In genomic region chr8:69880841-69881240, GRCm38 (mm10) we compare ENCODE assay signal across 10 mouse cellular contexts. TPM values are rescaled to one million over a fixed set of nuclear protein-coding genes. Genes with fewer than 3 reads are reported as not detected.
DNase-seq lines count a peak whose midpoint lies in the region; ATAC-seq and TF ChIP-seq lines count a peak whose summit lies in the region.
"Had no signal": no experiment of that assay in that cellular context is flagged by ENCODE, and none has a peak within 500 bp of the region (broad histone marks: within the 10 kb centered on the region; RNA-seq: fewer than 3 reads in every experiment).

No protein-coding gene starts in this region.

- H3K27ac ChIP-seq in forebrain, embryonic 10.5 days = no peak overlapping the region
- no peak overlapping the region for H3K27ac ChIP-seq in limb, embryonic 10.5 days
- H3K27ac ChIP-seq in olfactory bulb, adult 2 months (ENCODE audit: insufficient read depth, low read depth, low read length) = no peak overlapping the region

- 12% methylated on average over 37 of the region's 37 CpGs for WGBS in forebrain, embryonic 10.5 days
- WGBS in limb, embryonic 10.5 days = 10% methylated on average over 37 of the region's 37 CpGs
- 29% methylated on average over 37 of the region's 37 CpGs for WGBS in olfactory bulb, adult 2 months

- H3K36me3 ChIP-seq in forebrain, embryonic 10.5 days (replicated peaks) = no peaks in the 10 kb centered on the region
- H3K36me3 ChIP-seq in limb, embryonic 10.5 days = no peaks in the 10 kb centered on the region

- no peak for TF ChIP-seq POLR2A in olfactory bulb, adult 2 months (IDR thresholded peaks at IDR 0.05; ENCODE audit: insufficient read depth, low read depth, low read length)

- ATAC-seq in inflammation-experienced regulatory T-cells, adult 6 months = no peak

- H3K4me3 ChIP-seq in forebrain, embryonic 10.5 days = peak overlapping the region; percentile 45
- peak overlapping the region; percentile 45; the same call in 1 of the 2 replicates for H3K4me3 ChIP-seq in limb, embryonic 10.5 days
- peak overlapping the region; percentile 44 for H3K4me3 ChIP-seq in olfactory bulb, adult 2 months (ENCODE audit: insufficient read depth, low read depth, low read length)

- peaks cover 32% of the 10 kb centered on the region for H3K4me1 ChIP-seq in forebrain, embryonic 10.5 days
- peaks cover 26% of the 10 kb centered on the region for H3K4me1 ChIP-seq in limb, embryonic 10.5 days
- H3K4me1 ChIP-seq in olfactory bulb, adult 2 months (ENCODE audit: control insufficient read depth, insufficient read depth, low read length) = peaks cover 33% of the 10 kb centered on the region

- TF ChIP-seq CTCF in olfactory bulb, adult 2 months (IDR thresholded peaks at IDR 0.05; ENCODE audit: insufficient read depth, low read depth, low read length) = no peak

- DNase-seq in kidney, postnatal 10 days = peak; percentile 16
- no peak for DNase-seq in kidney, postnatal 25 days
- no peak for DNase-seq in forebrain, embryonic 10.5 days (ENCODE audit: extremely low spot score, low spot score)
- DNase-seq in limb, embryonic 10.5 days (ENCODE audit: low spot score) = peak; percentile 46
- DNase-seq in urinary bladder, adult 18-20 months (ENCODE audit: low spot score in 2 of 2) = no peak
- DNase-seq in embryo, embryonic 9.5 days (ENCODE audit: extremely low spot score) = no peak
- DNase-seq: cerebellum, adult 2 months; gastrocnemius, postnatal 10 days had no signal

- peaks cover 100% of the 10 kb centered on the region for H3K27me3 ChIP-seq in forebrain, embryonic 10.5 days (ENCODE audit: poor library complexity, severe bottlenecking)
- peaks cover 100% of the 10 kb centered on the region for H3K27me3 ChIP-seq in limb, embryonic 10.5 days (ENCODE audit: low read depth, poor library complexity, severe bottlenecking)

- peaks cover 10% of the 10 kb centered on the region for H3K9me3 ChIP-seq in forebrain, embryonic 10.5 days
- H3K9me3 ChIP-seq in limb, embryonic 10.5 days (replicated peaks) = no peaks in the 10 kb centered on the region

RNA-seq across cellular contexts. Expression of gene Cilp2, which starts 6.6 kb away (rescaled TPM):
- polyA plus RNA-seq in forebrain, embryonic 10.5 days (2016; fragmentation: Nextera tagmentation; extraction: Ambion mirVana) = 0.36 and 0.53 TPM in 2 replicates
- 0.40 TPM in 2 replicates for polyA plus RNA-seq in limb, embryonic 10.5 days (2016; fragmentation: Nextera tagmentation; extraction: Ambion mirVana)
- not detected in 2 replicates for polyA plus RNA-seq in olfactory bulb, adult 2 months (2012; ENCODE audit: insufficient read depth, insufficient read length, low replicate concordance, missing spikeins)
- polyA plus RNA-seq in inflammation-experienced regulatory T-cells, adult 6 months (2017; shearing (Covaris generic)) = not detected

RNA-seq across cellular contexts. Expression of gene Tssk6, which starts 21.1 kb away (rescaled TPM):
- 5.1 and 5.3 TPM in 2 replicates for polyA plus RNA-seq in forebrain, embryonic 10.5 days (2016; fragmentation: Nextera tagmentation; extraction: Ambion mirVana)
- polyA plus RNA-seq in limb, embryonic 10.5 days (2016; fragmentation: Nextera tagmentation; extraction: Ambion mirVana) = 5.0 and 5.9 TPM in 2 replicates
- not detected in 2 replicates for polyA plus RNA-seq in olfactory bulb, adult 2 months (2012; ENCODE audit: insufficient read depth, insufficient read length, low replicate concordance, missing spikeins)
- 1 to 10 TPM in 1 of 3 experiments, under 1 TPM in 1, not detected in 1; 0.35 to 1.2 TPM for polyA plus RNA-seq in inflammation-experienced regulatory T-cells, adult 6 months (2017; shearing (Covaris generic))

RNA-seq across cellular contexts. Expression of gene Ndufa13, which starts 21.5 kb away (rescaled TPM):
- polyA plus RNA-seq in forebrain, embryonic 10.5 days (2016; fragmentation: Nextera tagmentation; extraction: Ambion mirVana) = 165 and 170 TPM in 2 replicates
- polyA plus RNA-seq in limb, embryonic 10.5 days (2016; fragmentation: Nextera tagmentation; extraction: Ambion mirVana) = 165 and 166 TPM in 2 replicates
- polyA plus RNA-seq in olfactory bulb, adult 2 months (2012; ENCODE audit: insufficient read depth, insufficient read length, low replicate concordance, missing spikeins) = not detected in 2 replicates
- polyA plus RNA-seq in inflammation-experienced regulatory T-cells, adult 6 months (2017; shearing (Covaris generic)) = 100 to 1,000 TPM; 194 to 284 (median 245) TPM

RNA-seq across cellular contexts. Expression of gene Yjefn3, which starts 21.7 kb away (rescaled TPM):
- 3.8 and 5.1 TPM in 2 replicates for polyA plus RNA-seq in forebrain, embryonic 10.5 days (2016; fragmentation: Nextera tagmentation; extraction: Ambion mirVana)
- polyA plus RNA-seq in limb, embryonic 10.5 days (2016; fragmentation: Nextera tagmentation; extraction: Ambion mirVana) = 2.0 and 2.9 TPM in 2 replicates
- not detected in 2 replicates for polyA plus RNA-seq in olfactory bulb, adult 2 months (2012; ENCODE audit: insufficient read depth, insufficient read length, low replicate concordance, missing spikeins)
- 1 to 10 TPM in 1 of 3 experiments, under 1 TPM in 1, not detected in 1; 0.56 to 1.1 TPM for polyA plus RNA-seq in inflammation-experienced regulatory T-cells, adult 6 months (2017; shearing (Covaris generic))

RNA-seq across cellular contexts. Expression of gene Pbx4, which starts 48.5 kb away (rescaled TPM):
- 41.6 and 45.7 TPM in 2 replicates for polyA plus RNA-seq in forebrain, embryonic 10.5 days (2016; fragmentation: Nextera tagmentation; extraction: Ambion mirVana)
- 9.2 and 9.6 TPM in 2 replicates for polyA plus RNA-seq in limb, embryonic 10.5 days (2016; fragmentation: Nextera tagmentation; extraction: Ambion mirVana)
- not detected in 2 replicates for polyA plus RNA-seq in olfactory bulb, adult 2 months (2012; ENCODE audit: insufficient read depth, insufficient read length, low replicate concordance, missing spikeins)
- 10 to 100 TPM in 2 of 3 experiments, 1 to 10 TPM in 1; 7.5 to 20.8 (median 18.4) TPM for polyA plus RNA-seq in inflammation-experienced regulatory T-cells, adult 6 months (2017; shearing (Covaris generic))

Comparison
In these comparisons a context has a peak if more than half of its experiments do, and no peak if none do; other contexts are left out.
1. DNase-seq: peak in kidney, postnatal 10 days (single experiment) and limb, embryonic 10.5 days (single experiment); none in kidney, postnatal 25 days (0 of 2), forebrain, embryonic 10.5 days (single experiment), urinary bladder, adult 18-20 months (0 of 2) and embryo, embryonic 9.5 days (single experiment).
2. RNA of gene Ndufa13, which starts 21.5 kb away (polyA plus RNA-seq): 194 to 284 TPM in inflammation-experienced regulatory T-cells, adult 6 months, 165 to 170 TPM in forebrain, embryonic 10.5 days and 165 to 166 TPM in limb, embryonic 10.5 days; not detected in olfactory bulb, adult 2 months; every median in the first group is over 100 times any median in the second.
3. Peak in every context shown above with its lines, with median percentiles within 50 percentile points of each other: H3K4me3 ChIP-seq.